Mouse (Mus musculus) kidney, postnatal 4 days (tissue): Measurements from ENCODE around the gene Gm38393.

Experiments used
- DNase-seq, 2 experiments: peaks; one replicate each; pipeline ENCODE4 v3.0.0; 2021; ENCODE audit warnings: mixed read lengths in 2 of 2

The Gm38393 gene

GRCm38 (mm10) chr7:60004606-60005330, at the start of gene Gm38393, which contains the start of gene Snurf:
Gene Gm38393, minus strand, starts transcription at chr7:60005064.
Gene Snurf, minus strand, starts transcription at chr7:60005049.
- DNase-seq = peak; percentile 78 to 83

DNA sequence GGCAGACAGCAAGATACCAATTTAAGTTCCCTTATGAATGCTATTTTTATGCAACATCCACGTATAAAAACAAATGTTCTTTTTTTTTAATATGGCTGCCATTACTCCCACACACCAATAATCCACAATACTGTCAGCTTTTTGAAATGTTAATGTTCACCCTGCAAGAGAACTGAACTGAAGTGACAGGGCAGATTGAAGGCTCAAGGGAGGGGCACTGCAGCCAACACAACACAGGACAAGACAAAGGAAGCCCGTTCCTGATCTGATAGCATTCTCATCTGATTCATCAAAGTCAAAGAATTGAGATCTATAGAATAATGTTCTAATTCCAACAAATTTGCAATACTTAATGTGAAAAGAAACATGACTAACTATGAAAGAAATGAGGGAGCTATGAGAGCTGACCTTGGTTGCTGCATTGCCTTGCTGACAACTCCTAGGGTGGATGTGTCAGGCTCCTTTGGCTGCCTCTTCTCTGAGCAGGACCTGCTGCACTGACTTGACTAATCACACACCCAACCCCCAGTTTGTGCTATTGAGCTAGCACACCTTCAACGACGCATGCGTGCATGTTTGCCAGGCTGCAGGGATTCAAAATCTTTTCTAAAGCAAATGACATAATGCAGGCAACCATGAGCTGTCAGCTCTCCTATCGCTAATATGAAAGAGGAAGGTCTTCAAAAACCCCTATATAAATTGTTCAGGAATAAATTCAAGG, 42.8 kb upstream of the Gm38393 start:
- no peak for DNase-seq

DNA sequence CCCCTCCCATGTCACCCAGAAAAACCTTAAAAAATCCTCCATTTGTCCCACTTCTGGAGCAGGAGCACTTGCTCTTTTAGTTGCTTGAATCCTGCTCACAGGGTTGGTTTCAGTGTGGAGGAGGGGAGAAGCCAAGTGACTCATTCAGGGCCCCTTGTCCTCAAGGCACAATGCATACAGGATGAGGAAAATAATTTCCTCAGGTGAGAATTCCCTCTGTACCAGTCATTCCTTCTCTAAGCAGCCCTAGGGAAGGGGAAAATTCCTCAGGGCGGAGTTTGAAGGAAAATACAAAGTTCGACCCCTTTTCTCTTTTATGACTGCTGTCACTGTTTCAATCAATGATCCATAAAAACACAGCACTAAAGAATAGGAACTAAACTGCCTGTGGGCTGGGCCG, 8.3 kb upstream of the Gm38393 start:
- no peak for DNase-seq

GRCm38 (mm10) chr7:60007727-60008360, 3.0 kb upstream of the Gm38393 start:
- no peak for DNase-seq

DNA sequence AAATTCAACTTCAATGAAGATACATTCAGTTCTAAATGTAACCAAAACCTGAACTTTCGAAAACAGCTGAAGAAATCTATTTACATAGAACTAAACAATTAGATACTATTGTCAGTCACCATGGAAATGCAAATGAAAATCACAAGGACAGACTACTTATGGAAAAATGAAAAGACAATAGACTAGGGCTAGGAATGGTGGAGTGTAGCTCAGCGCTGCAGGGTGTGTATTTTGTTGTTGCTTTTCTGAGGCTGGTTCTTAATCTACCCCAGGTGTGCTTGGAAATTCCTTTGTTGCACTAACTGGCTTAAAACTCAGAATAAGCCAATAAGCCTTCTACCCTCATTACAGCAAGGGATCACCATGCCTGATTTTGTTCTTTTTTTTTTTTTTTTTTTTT, 1.4 kb upstream of the Gm38393 start:
- no peak for DNase-seq

GRCm38 (mm10) chr7:60003921-60004605, 801 bp downstream of the Gm38393 start:
- peak; percentile 41 to 67 for DNase-seq

DNA sequence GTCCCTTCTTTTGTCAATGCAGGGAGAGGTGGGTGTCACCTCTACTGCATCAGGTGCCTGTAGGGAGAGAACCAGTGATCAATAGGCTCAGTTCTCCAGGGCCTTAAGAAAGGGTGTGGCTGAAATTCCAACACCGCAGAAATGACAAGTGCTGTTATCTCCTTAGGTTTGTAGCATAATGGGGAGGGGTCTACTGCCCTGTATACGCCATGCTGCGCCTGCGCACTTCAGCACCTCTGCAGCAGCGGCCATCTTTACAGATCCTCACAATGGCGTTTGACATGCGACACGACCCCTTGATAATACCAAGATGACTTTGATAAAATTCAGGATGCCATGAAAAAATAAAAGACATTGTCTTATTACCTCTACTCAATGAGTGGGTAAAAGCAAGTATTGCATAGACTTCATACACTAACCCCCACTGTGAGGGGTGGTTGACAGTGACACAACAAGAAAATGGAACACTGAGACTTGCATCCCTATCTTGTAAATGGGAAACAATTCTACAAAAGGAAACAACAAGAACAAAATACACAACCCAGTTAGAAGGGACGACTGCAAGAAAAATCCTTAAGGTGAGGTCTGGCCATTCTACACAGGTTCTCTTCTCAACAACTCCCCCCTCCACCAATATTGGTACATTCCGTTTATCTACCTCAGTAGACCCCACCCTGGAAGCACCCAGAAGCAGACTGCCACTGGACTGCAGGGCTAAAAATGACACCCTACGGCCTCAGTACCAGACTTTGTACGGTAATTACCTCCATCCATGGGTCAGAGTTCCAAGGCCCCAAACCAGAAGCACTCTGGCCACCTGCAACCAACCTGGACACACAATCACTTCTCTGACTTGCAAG, 1.6 kb downstream of the Gm38393 start:
- peak; percentile 1 to 3 for DNase-seq

GRCm38 (mm10) chr7:59978646-59979045, 26.2 kb downstream of the Gm38393 start:
- no peak for DNase-seq
